Mouse (Mus musculus) embryonic fibroblast, embryonic 13.5 days (primary cell): Measurements from ENCODE around the gene Acap1.

Experiments used
- CTCF ChIP-seq: IDR thresholded peaks from 2 replicates; pipeline ENCODE4 v1.5.1; 2011; ENCODE audit warnings: mild to moderate bottlenecking, control low read depth, low read length, moderate library complexity, borderline replicate concordance; ENCODE audit not compliant: insufficient read depth
- POLR2A ChIP-seq: IDR thresholded peaks from 2 replicates; pipeline ENCODE4 v1.6.1; 2011; ENCODE audit warnings: low read depth, mild to moderate bottlenecking, control low read depth, low read length, moderate library complexity

DNA sequence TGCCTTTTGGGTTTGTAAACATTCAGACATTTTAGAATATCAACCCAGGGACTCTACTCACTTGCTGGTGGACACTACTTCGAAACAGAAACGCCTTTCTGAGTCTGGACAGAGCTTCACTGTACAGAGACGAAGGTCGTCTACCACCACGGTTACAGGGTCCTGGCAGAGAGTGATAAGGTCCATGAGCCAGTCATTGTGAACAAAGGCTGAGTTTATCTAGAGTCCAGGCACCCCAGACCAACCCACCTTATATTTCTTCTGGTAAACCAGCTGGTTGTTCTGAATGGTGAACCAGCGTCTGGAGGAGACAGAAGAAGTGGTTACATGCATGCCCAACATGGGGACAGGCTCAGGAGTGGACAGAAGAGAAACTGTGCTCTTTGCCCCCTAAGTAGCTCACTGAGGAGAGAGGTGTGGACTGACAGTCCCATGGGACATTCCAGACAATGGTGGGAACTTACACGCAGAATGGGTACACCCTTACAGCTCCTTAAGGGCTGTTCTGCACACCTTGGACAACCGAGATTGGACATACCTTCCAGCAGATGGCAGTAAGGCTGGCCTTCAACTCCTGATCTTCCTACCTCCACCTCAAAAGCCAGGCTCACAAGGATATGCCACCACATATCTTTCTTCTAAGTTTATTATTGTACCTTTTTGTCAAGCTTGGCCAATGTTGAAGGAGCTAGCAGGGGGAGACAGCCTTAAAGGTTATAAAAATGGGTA lies 8.3 kb downstream of the Acap1 start:
- TF ChIP-seq CTCF (no peak), POLR2A (no peak)
